Mouse (Mus musculus) left cerebral cortex, postnatal 36 days (tissue): ENCODE measurements around the gene Maff. TPM values are rescaled to one million over a fixed set of nuclear protein-coding genes. Genes with fewer than 3 reads are reported as not detected.

Experiments
- microRNA-seq: library from miRNA; unstranded; fragments of <30 nt; microRNA quantifications from one replicate; pipeline ENCODE4 v1.2.0, GENCODE M21; 2022
- total RNA-seq, 2 experiments: library from RNA; stranded (reverse); gene quantifications; 2 replicates each; pipeline ENCODE4 v1.2.3; 2021

Maff gene
- total RNA-seq, 2 experiments from 2014 or later = 1.6 to 2.0 TPM

Small RNA genes lying within 50 kb of the gene (microRNA-seq; reads per million reads assigned to microRNA genes)
- 1.8 reads per million for gene Mir1943

Other genes starting within 250 kb of the Maff start
- gene Micall1, start 237.7 kb upstream of the Maff start, total RNA-seq = 10 to 100 TPM; 26.8 to 28.0 TPM
- gene Polr2f, start 205.6 kb upstream of the Maff start, total RNA-seq = 100 to 1,000 TPM in 1 of 2 experiments, 10 to 100 TPM in 1; 95.2 to 109 TPM
- 10 to 100 TPM; 12.6 to 13.2 TPM for gene 1700088E04Rik, start 205.4 kb upstream of the Maff start, total RNA-seq
- 10 to 100 TPM; 29.2 to 29.8 TPM for gene Sox10, start 181.4 kb upstream of the Maff start, total RNA-seq
- gene Pick1, start 117.4 kb upstream of the Maff start, total RNA-seq = 10 to 100 TPM; 48.9 to 50.4 TPM
- gene Gm49486, start 117.2 kb upstream of the Maff start, total RNA-seq = 1 to 10 TPM in 1 of 2 experiments, under 1 TPM in 1; 0.20 to 1.2 TPM
- under 1 TPM in 1 of 2 experiments, not detected in 1; 0.17 TPM for gene Slc16a8, start 91.9 kb upstream of the Maff start, total RNA-seq
- gene Baiap2l2, start 61.1 kb upstream of the Maff start, total RNA-seq = 1 to 10 TPM; 3.5 to 4.5 TPM
- gene Pla2g6, start 18.2 kb upstream of the Maff start, total RNA-seq = 10 to 100 TPM; 21.7 to 25.9 TPM
- 10 to 100 TPM; 67.6 to 73.5 TPM for gene Tmem184b, start 56.9 kb downstream of the Maff start, total RNA-seq
- gene Csnk1e, start 108.9 kb downstream of the Maff start, total RNA-seq = 100 to 1,000 TPM; 135 to 154 TPM
- 100 to 1,000 TPM; 207 to 223 TPM for gene Kcnj4, start 158.6 kb downstream of the Maff start, total RNA-seq
- 1 to 10 TPM in 1 of 2 experiments, under 1 TPM in 1; 0.59 to 1.1 TPM for gene Kdelr3, start 169.8 kb downstream of the Maff start, total RNA-seq
- 100 to 1,000 TPM; 265 to 366 TPM for gene Ddx17, start 200.1 kb downstream of the Maff start, total RNA-seq